Mouse (Mus musculus) lung, embryonic 15.5 days (tissue): ENCODE results near the gene Lgmn. TPM values are rescaled to one million over a fixed set of nuclear protein-coding genes. Genes with fewer than 3 reads are reported as not detected.

Experiments
- ATAC-seq: fragments of 200-750 bp; cut with Nextera tagmentation; 2 replicates; pipeline ENCODE4 v1.8.0; 2017; ENCODE audit warnings: moderate number of reproducible peaks, borderline replicate concordance; ENCODE audit not compliant: low FRiP score, low TSS enrichment; ENCODE audit errors: extremely low read depth
- H3K27ac ChIP-seq: fragments of 300-500 bp; sonication (generic); 2 replicates; pipeline ENCODE4 v1.5.1; 2015; ENCODE audit warnings: moderate library complexity, mild to moderate bottlenecking, inconsistent platforms
- H3K27me3 ChIP-seq: fragments of 300-500 bp; sonication (generic); 2 replicates; pipeline ENCODE4 v1.6.1; 2015; ENCODE audit warnings: inconsistent platforms
- H3K36me3 ChIP-seq: fragments of 300-500 bp; sonication (generic); 2 replicates; pipeline ENCODE4 v1.6.1; 2015; ENCODE audit warnings: inconsistent platforms
- H3K4me1 ChIP-seq: fragments of 300-500 bp; sonication (generic); 2 replicates; pipeline ENCODE4 v1.6.1; 2015; ENCODE audit warnings: inconsistent platforms
- H3K4me2 ChIP-seq: fragments of 300-500 bp; sonication (generic); 2 replicates; pipeline ENCODE4 v1.6.1; 2015; ENCODE audit warnings: inconsistent platforms, mild to moderate bottlenecking, moderate library complexity
- H3K4me3 ChIP-seq: fragments of 300-500 bp; sonication (generic); 2 replicates; pipeline ENCODE4 v1.5.1; 2015; ENCODE audit warnings: mild to moderate bottlenecking, inconsistent platforms
- H3K9ac ChIP-seq: fragments of 300-500 bp; sonication (generic); 2 replicates; pipeline ENCODE4 v1.6.1; 2015; ENCODE audit warnings: inconsistent platforms
- H3K9me3 ChIP-seq: fragments of 300-500 bp; sonication (generic); 2 replicates; pipeline ENCODE4 v1.6.1; 2016; ENCODE audit warnings: inconsistent platforms
- WGBS: fragments of 180-500 bp; shearing (Covaris S2); methylation state at CpG from one replicate; pipeline ENCODE4 v1.1.7; 2015; 5-methylcytosine and 5-hydroxymethylcytosine counted together
- polyA plus RNA-seq: library from polyadenylated mRNA; unstranded; fragments of >200 nt; fragmentation: Nextera tagmentation; extraction: Ambion mirVana; gene quantifications from 2 replicates; pipeline ENCODE4 v1.2.1, GENCODE M21; 2015

Lgmn gene
- polyA plus RNA-seq, 1 experiment from 2014 or later = 127 TPM

DNA sequence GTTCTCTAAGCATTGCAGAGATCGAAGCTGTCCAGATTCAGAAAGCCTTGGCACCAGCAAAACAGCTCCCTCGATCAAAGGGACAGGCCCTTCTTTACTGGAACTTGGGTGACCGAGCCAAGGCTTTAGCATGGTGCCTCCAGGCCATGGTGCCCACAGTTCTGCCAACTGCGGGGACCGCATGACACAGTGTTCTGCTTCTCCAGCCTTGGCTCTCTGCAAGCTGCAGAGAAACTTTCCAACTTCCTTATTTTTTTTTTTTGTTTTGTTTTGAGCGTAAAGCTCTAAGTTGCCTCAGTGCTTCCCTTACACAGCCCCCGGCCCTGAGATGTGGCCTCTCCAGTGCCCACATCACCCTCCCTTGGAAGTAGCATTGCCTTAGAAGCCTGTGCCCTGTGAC is 74.6 kb downstream of the Lgmn start:
- WGBS = 87% methylated on average over 7 of the region's 7 CpGs
- no peak overlapping the region for H3K4me2 ChIP-seq
- H3K27ac ChIP-seq = no peak overlapping the region
- ATAC-seq = no peak
- H3K36me3 ChIP-seq = peaks cover 24% of the 10 kb centered on the region
- no peak overlapping the region for H3K9ac ChIP-seq
- H3K4me1 ChIP-seq = peaks cover 14% of the 10 kb centered on the region
- H3K9me3 ChIP-seq = no peaks in the 10 kb centered on the region
- H3K27me3 ChIP-seq = no peaks in the 10 kb centered on the region
- no peak overlapping the region for H3K4me3 ChIP-seq

DNA sequence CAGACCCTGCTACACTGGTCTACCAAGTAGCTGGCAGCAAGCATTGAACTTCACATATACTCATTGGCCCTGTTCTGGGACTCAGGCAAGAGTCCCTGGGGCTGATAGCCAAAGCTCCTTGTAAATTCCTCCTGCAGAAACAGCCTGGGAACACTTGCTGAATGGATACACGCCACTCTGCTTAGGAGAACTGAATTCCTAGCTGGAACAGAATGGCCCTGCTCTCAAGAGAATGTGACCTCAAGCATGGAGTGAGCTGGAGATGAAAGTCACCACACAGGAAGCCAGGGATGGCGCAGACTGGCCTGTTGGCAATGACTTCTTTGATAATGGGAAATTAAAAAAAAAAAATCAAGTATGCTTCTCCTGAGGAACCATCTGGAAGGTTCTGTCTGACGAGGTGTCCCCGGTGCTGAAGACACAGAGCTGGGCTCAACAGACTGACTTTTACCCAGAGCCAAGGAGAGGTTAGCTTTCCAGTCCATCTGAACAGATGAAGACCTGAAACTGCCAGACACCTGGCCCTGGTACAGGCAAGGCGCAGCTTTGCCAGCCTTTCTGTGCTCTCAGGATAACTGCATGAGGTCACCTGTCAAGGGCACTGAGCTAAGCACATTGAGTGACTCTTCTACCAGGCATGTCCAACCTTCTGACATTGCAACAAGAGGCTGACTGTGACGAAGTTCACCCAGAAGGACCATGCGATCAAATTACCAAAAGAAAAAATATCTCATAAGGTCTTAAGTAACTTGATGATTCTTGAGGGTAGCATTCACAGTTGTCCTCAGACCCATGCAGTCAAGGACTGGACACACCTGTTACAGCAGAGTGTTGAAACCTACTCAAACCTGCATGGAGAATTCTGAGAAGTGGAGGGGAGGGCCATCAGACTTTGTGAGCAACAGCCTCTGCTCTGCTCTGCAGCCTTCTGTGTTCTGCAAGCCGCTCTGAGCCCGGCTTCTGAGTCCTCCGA is 78.1 kb downstream of the Lgmn start:
- H3K27me3 ChIP-seq = no peaks in the 10 kb centered on the region
- H3K9me3 ChIP-seq = no peaks in the 10 kb centered on the region
- H3K27ac ChIP-seq = no peak overlapping the region
- H3K36me3 ChIP-seq = peaks cover 20% of the 10 kb centered on the region
- H3K9ac ChIP-seq = no peak overlapping the region
- H3K4me1 ChIP-seq = no peaks in the 10 kb centered on the region
- no peak overlapping the region for H3K4me2 ChIP-seq
- ATAC-seq = no peak
- whole genome bisulfite sequencing = 84% methylated on average over 10 of the region's 10 CpGs
- H3K4me3 ChIP-seq = no peak overlapping the region

DNA sequence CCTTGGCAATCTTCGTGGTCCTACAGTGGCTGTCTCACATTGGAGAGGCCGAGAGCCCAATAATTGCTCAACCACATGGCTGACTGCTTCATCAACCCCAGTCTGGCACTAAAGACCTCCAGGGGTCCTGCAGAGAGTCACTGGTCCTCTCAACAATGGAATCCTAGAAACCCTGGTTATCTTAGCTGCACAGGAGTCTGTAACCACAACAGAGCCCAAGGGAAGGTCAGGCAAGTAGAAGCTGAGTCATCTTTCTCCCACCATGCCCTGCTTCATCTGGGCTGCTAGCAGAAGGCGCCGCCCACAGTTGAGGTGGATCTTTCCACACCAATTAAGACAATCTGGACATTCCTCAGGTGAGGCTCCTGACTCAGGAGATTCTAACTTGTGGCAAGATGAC is 80.2 kb downstream of the Lgmn start:
- Histone ChIP-seq H3K27ac (no peak overlapping the region), H3K36me3 (peaks cover 20% of the 10 kb centered on the region), H3K4me1 (no peaks in the 10 kb centered on the region), H3K27me3 (no peaks in the 10 kb centered on the region), H3K4me3 (no peak overlapping the region), H3K9ac (no peak overlapping the region), H3K4me2 (no peak overlapping the region), H3K9me3 (no peaks in the 10 kb centered on the region)
- 92% methylated on average over 4 of the region's 4 CpGs for WGBS
- ATAC-seq = no peak

DNA sequence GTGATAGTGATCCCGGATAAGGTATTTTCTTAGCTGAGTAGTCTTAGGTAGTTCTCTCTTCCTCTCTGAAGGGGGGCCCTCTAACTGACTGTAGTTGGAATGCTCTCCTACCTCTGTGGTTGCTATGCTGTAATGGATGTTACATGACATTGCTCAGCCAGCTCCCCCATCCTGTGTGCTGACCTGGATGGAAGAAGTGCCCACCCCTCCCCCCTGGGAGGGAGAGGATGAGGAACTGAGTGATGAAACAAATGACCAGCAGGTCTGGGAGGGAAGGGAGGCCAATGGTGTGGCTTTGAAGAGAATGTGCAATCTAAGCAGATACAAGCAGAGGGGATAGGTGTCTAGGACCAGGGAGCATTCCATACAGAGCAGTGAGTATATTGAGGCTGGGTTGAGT is 82.8 kb downstream of the Lgmn start:
- peaks cover 19% of the 10 kb centered on the region for H3K36me3 ChIP-seq

DNA sequence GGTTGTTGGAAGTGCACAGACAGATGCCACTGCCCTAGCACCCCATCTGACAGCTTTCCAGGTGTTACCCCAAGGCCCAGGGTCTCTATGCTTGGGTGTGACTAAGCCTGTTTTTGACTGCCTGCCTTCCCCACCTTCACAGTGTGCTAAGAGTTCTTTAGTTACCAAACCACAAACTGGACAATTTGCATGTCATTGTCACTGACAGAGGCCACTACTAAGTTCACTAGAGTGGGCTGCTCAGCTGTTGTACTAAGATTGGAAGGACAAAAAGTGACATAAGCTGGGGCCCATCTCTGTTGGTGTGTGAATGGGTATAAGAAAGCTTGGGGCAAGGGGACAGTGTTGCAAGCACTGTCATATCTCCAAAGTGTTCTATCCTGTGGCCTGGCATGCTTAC is 83.8 kb downstream of the Lgmn start:
- Histone ChIP-seq H3K27me3 (no peaks in the 10 kb centered on the region), H3K9ac (no peak overlapping the region), H3K4me3 (no peak overlapping the region), H3K27ac (no peak overlapping the region), H3K4me1 (no peaks in the 10 kb centered on the region), H3K4me2 (no peak overlapping the region), H3K36me3 (peaks cover 15% of the 10 kb centered on the region), H3K9me3 (no peaks in the 10 kb centered on the region)
- ATAC-seq = no peak

More for the DNA sequence above, 82.8 kb downstream of the Lgmn start:
- no peak for ATAC-seq
- H3K9ac ChIP-seq = no peak overlapping the region
- H3K9me3 ChIP-seq = no peaks in the 10 kb centered on the region
- no peak overlapping the region for H3K27ac ChIP-seq
- no peak overlapping the region for H3K4me2 ChIP-seq
- no peak overlapping the region for H3K4me3 ChIP-seq
- no peaks in the 10 kb centered on the region for H3K4me1 ChIP-seq
- H3K27me3 ChIP-seq = no peaks in the 10 kb centered on the region
- 91% methylated on average over 1 of the region's 1 CpGs for WGBS

DNA sequence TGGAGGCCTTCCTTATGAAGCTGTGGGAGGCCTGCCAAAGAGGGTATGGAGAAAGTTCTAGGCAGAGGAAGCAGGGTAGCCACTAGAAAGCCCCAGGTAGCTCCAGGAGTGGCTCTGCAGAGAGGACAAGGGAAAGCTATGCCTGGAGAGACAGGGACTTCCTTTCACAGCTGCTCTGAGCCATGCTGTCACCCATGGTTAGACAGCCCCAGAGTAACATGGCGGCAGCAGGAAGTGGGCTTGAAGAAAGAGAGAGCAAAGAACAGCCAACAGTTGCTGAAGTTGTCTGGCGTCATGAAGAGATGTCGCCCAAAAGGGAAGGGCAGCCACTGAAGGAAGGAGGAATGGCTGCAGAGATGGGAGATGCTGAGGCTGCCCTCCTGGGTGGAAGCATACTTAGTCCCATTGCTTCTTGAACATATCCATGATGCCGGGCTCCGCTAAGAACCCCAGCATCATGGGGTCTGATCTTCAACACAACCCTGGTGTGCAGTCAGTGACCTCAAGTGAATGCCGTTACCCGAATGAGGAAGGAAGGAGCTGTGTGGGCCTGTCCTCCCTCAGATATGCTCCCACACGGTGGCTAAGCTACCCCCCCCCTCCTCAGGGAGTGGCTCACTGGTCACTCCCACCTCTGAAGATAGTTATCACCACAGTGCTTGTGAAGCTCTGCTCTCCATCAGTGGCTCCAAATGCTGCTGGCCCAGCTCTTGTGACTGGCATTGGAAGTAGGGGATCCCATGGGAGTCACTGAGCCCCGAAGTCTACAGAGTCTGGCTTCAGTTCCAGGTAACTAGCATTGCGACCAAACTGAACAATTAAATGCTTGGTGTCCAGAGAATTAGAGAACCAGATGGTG is 85.3 kb downstream of the Lgmn start:
- no peak overlapping the region for H3K4me3 ChIP-seq
- no peak overlapping the region for H3K4me2 ChIP-seq
- H3K4me1 ChIP-seq = no peaks in the 10 kb centered on the region
- H3K27ac ChIP-seq = no peak overlapping the region
- no peaks in the 10 kb centered on the region for H3K27me3 ChIP-seq
- no peak for ATAC-seq
- no peak overlapping the region for H3K9ac ChIP-seq
- WGBS = 87% methylated on average over 10 of the region's 10 CpGs
- H3K9me3 ChIP-seq = no peaks in the 10 kb centered on the region
- H3K36me3 ChIP-seq = 0 out of 2 replicates have a peak, but pooled peaks cover 9% of the 10 kb centered on the region

DNA sequence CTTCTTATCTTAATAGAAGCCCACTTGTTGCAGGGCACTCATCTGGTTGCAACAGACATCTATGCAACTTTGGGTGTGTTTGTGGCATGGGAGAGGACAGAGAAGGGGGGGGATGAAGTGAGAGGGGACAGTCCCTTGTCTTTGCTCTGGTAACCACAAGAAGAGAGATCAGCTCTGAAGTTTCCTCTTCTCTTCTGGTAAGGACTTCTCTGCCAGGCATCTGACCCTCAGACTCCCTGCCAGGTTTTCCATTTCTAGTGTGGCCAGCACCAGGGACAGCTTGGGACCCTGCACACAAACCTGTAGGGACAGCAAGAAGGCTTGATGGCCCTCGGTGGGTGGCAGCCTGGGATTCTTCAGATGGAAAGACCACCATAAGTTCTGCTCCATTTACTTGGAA is 88.6 kb downstream of the Lgmn start:
- no peaks in the 10 kb centered on the region for H3K27me3 ChIP-seq
- H3K4me3 ChIP-seq = no peak overlapping the region
- H3K36me3 ChIP-seq = no peaks in the 10 kb centered on the region
- ATAC-seq = no peak
- H3K9me3 ChIP-seq = no peaks in the 10 kb centered on the region
- WGBS = 89% methylated on average over 1 of the region's 1 CpGs
- no peak overlapping the region for H3K9ac ChIP-seq
- no peak overlapping the region for H3K4me2 ChIP-seq
- H3K27ac ChIP-seq = no peak overlapping the region
- no peaks in the 10 kb centered on the region for H3K4me1 ChIP-seq

DNA sequence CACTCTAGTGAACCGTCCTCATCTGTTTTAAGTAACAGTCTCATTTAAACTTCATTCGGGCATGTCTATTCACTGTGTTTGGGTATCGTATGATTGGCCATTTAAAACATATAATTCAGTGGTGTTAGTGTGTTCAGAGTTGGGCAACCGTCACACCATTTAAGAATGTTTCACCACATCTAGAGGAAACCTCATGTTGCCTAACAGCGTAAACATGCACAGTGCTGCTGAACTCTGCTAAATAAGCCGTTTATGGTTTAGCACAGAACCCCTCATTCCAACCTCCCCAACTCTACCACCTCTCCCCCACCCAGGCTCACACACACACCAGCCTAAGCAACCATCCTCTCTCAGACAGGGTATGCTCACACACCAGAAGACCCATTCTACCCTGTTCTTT is 91.2 kb downstream of the Lgmn start:
- H3K9me3 ChIP-seq = no peaks in the 10 kb centered on the region
- H3K4me1 ChIP-seq = 0 out of 2 replicates have a peak, but pooled peaks cover 5% of the 10 kb centered on the region
- no peak overlapping the region for H3K9ac ChIP-seq
- no peak overlapping the region for H3K4me3 ChIP-seq
- no peak overlapping the region for H3K27ac ChIP-seq
- H3K36me3 ChIP-seq = no peaks in the 10 kb centered on the region
- H3K4me2 ChIP-seq = no peak overlapping the region
- no peaks in the 10 kb centered on the region for H3K27me3 ChIP-seq
- ATAC-seq = no peak
- 89% methylated on average over 6 of the region's 6 CpGs for WGBS

DNA sequence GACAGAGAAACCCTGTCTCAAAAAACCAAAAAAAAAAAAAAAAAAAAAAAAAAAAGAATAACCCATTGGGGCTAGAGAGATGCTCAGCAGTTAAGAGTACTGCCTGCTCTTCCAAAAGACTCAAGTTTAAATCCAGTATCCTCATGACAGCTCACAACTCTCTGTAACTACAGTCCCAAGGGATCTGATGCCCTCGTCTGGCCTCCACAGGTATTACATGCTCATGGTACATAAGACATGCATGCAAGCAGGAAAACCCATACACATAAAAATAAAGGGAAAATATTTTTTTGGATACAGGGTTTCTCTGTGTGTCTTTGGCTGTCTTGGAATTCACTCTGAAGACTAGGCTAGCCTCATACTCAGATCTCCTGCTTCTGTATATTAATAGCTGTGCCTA is 93.1 kb downstream of the Lgmn start:
- WGBS = 10% methylated on average over 1 of the region's 1 CpGs
- no peaks in the 10 kb centered on the region for H3K9me3 ChIP-seq
- ATAC-seq = no peak

DNA sequence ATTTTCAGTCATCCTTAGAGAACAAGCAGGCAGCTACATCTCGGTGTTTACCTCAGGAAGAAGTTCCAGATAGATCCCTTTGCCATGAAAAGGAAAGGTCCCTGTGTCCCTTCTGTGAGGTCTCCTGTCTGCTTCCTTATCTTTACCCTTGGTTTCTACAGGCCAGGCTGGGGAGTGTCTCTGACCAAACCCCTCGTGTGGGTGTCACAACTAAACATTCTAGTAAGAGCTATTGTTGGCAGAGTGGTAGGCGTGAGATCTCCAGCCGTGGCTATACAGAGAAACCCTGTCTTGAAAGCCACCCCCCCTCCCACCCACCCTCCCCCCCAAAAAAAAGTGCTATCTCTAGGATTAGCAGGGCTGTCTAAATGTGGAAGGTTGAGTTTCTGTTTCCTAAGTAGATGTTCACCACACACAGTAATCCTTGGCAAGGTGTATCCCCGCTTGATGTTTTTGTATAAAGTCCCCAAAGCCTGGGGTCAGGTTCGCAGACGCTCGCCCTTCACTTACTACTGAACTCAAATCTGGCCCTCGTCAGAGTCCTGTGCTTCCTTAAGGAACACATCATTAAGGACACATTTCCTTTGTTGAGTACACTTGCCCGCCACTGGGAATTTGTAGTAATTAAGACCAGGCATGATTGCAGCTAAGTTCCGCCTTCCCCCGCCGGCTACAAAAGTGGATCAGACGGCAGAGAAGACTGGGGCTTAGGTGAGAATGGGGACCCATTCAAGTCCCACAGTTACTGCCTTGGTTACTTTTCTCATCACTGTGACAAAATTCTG is 94.4 kb downstream of the Lgmn start:
- Histone ChIP-seq H3K27ac (no peak overlapping the region), H3K4me3 (no peak overlapping the region), H3K9ac (no peak overlapping the region), H3K27me3 (no peaks in the 10 kb centered on the region), H3K4me1 (peaks cover 9% of the 10 kb centered on the region; the same call in 1 of the 2 replicates), H3K36me3 (no peaks in the 10 kb centered on the region), H3K4me2 (no peak overlapping the region), H3K9me3 (no peaks in the 10 kb centered on the region)
- ATAC-seq = peak; percentile 16; the same call in 1 of the 2 replicates
- WGBS = 49% methylated on average over 14 of the region's 14 CpGs

More for the DNA sequence above, 93.1 kb downstream of the Lgmn start:
- Histone ChIP-seq H3K27ac (no peak overlapping the region), H3K27me3 (no peaks in the 10 kb centered on the region), H3K9ac (no peak overlapping the region), H3K4me1 (peaks cover 9% of the 10 kb centered on the region; the same call in 1 of the 2 replicates), H3K4me3 (no peak overlapping the region), H3K4me2 (no peak overlapping the region), H3K36me3 (no peaks in the 10 kb centered on the region)
